Comparison of ENCODE assay signal across 19 mouse cellular contexts in genomic region chr7:25843492-25843891, GRCm38 (mm10). TPM values are rescaled to one million over a fixed set of nuclear protein-coding genes. Genes with fewer than 3 reads are reported as not detected.
A peak's percentile ranks its signal among the peaks of the same experiment; 100 is the strongest.
DNase-seq lines count a peak whose midpoint lies in the region; ATAC-seq and TF ChIP-seq lines count a peak whose summit lies in the region.
"Had no signal": no experiment of that assay in that cellular context is flagged by ENCODE, and none has a peak within 500 bp of the region (broad histone marks: within the 10 kb centered on the region; RNA-seq: fewer than 3 reads in every experiment).

No protein-coding gene starts in this region.

- H3K27me3 ChIP-seq in kidney, embryonic 15.5 days = no peaks in the 10 kb centered on the region
- H3K27me3 ChIP-seq in lung, embryonic 16.5 days (ENCODE audit: control insufficient read depth, insufficient read depth, low read depth, low read length) = no peaks in the 10 kb centered on the region
- no peaks in the 10 kb centered on the region for H3K27me3 ChIP-seq in stomach, postnatal 0 days (ENCODE audit: control insufficient read depth, insufficient read depth, low read length)
- H3K27me3 ChIP-seq: forebrain, embryonic 13.5 days; hindbrain, embryonic 13.5 days; midbrain, embryonic 15.5 days had no signal

- no peak overlapping the region for H3K9ac ChIP-seq in kidney, embryonic 15.5 days
- no peak overlapping the region for H3K9ac ChIP-seq in lung, embryonic 16.5 days (ENCODE audit: low read length)
- no peak overlapping the region for H3K9ac ChIP-seq in stomach, postnatal 0 days (ENCODE audit: low read length)
- H3K9ac ChIP-seq: forebrain, embryonic 13.5 days; hindbrain, embryonic 13.5 days; liver, embryonic 14.5 days; midbrain, embryonic 15.5 days had no signal

- no peak for DNase-seq in kidney, adult 9 months
- DNase-seq in lung, postnatal 25 days (ENCODE audit: low spot score) = no peak
- DNase-seq in brain, embryonic 14.5 days (ENCODE audit: low read depth) = peak; percentile 16
- DNase-seq in stomach, postnatal 0 days (ENCODE audit: low spot score) = no peak
- no peak for DNase-seq in thymus, adult 18-20 months
- DNase-seq: cerebellum, postnatal 25 days; heart, postnatal 14 days; right cerebral cortex, adult 18-20 months had no signal

- TF ChIP-seq POLR2A in brain, embryonic 14.5 days (IDR thresholded peaks at IDR 0.05; ENCODE audit: borderline replicate concordance, extremely low read depth, insufficient read depth, insufficient read length, poor library complexity, severe bottlenecking) = no peak

- no peak for TF ChIP-seq EP300 in stomach, postnatal 0 days (optimal IDR thresholded peaks at IDR 0.05)

- no peak for TF ChIP-seq CTCF in brain, embryonic 14.5 days (IDR thresholded peaks at IDR 0.05; ENCODE audit: borderline replicate concordance, extremely low read depth, insufficient read depth, insufficient read length)
- peak; percentile 55 for TF ChIP-seq CTCF in stomach, postnatal 0 days (IDR thresholded peaks at IDR 0.05; ENCODE audit: low read depth)

- H3K9me3 ChIP-seq in kidney, embryonic 15.5 days (replicated peaks) = no peaks in the 10 kb centered on the region
- no peaks in the 10 kb centered on the region for H3K9me3 ChIP-seq in lung, embryonic 16.5 days (ENCODE audit: control insufficient read depth, low read length)
- H3K9me3 ChIP-seq in stomach, postnatal 0 days (ENCODE audit: control insufficient read depth, low read length) = no peaks in the 10 kb centered on the region
- H3K9me3 ChIP-seq: forebrain, embryonic 13.5 days; hindbrain, embryonic 13.5 days; midbrain, embryonic 15.5 days had no signal

- H3K4me2 ChIP-seq in kidney, embryonic 15.5 days = no peak overlapping the region
- no peak overlapping the region for H3K4me2 ChIP-seq in lung, embryonic 16.5 days (ENCODE audit: low read depth, low read length)
- H3K4me2 ChIP-seq in stomach, postnatal 0 days (replicated peaks; ENCODE audit: low read depth) = no peak overlapping the region
- H3K4me2 ChIP-seq: forebrain, embryonic 13.5 days; heart, embryonic 11.5 days; hindbrain, embryonic 13.5 days; midbrain, embryonic 15.5 days had no signal

- H3K36me3 ChIP-seq in kidney, embryonic 15.5 days = no peaks in the 10 kb centered on the region
- H3K36me3 ChIP-seq in lung, embryonic 16.5 days (ENCODE audit: control insufficient read depth, insufficient read depth, low read length) = no peaks in the 10 kb centered on the region
- H3K36me3 ChIP-seq in stomach, postnatal 0 days (ENCODE audit: control insufficient read depth, insufficient read depth, low read length) = no peaks in the 10 kb centered on the region
- H3K36me3 ChIP-seq: hindbrain, embryonic 13.5 days; midbrain, embryonic 15.5 days had no signal

- 21% methylated on average over 2 of the region's 2 CpGs for WGBS in kidney, embryonic 15.5 days
- 29% methylated on average over 2 of the region's 2 CpGs for WGBS in lung, embryonic 16.5 days
- WGBS in stomach, postnatal 0 days = 36% methylated on average over 2 of the region's 2 CpGs

- 0 out of 2 replicates have a peak, but pooled peaks cover 4% of the 10 kb centered on the region for H3K4me1 ChIP-seq in kidney, embryonic 15.5 days
- H3K4me1 ChIP-seq in lung, embryonic 16.5 days (replicated peaks; ENCODE audit: control insufficient read depth, insufficient read depth, low read length) = peaks cover 12% of the 10 kb centered on the region
- H3K4me1 ChIP-seq in stomach, postnatal 0 days (replicated peaks; ENCODE audit: control insufficient read depth, insufficient read depth) = 0 out of 2 replicates have a peak, but pooled peaks cover 3% of the 10 kb centered on the region
- H3K4me1 ChIP-seq: forebrain, embryonic 13.5 days; hindbrain, embryonic 13.5 days; midbrain, embryonic 15.5 days had no signal

- H3K4me3 ChIP-seq in kidney, embryonic 15.5 days (replicated peaks) = no peak overlapping the region
- no peak overlapping the region for H3K4me3 ChIP-seq in lung, embryonic 16.5 days (ENCODE audit: low read length)
- no peak overlapping the region for H3K4me3 ChIP-seq in stomach, postnatal 0 days (ENCODE audit: low read depth, low read length)
- H3K4me3 ChIP-seq: forebrain, embryonic 13.5 days; hindbrain, embryonic 13.5 days; megakaryocyte, embryonic 14.5 days; midbrain, embryonic 15.5 days had no signal

- H3K27ac ChIP-seq in kidney, embryonic 15.5 days = peak overlapping the region; percentile 51; the same call in 1 of the 2 replicates
- H3K27ac ChIP-seq in lung, embryonic 16.5 days (ENCODE audit: low read length) = no peak overlapping the region; the same call in 1 of the 2 replicates
- H3K27ac ChIP-seq in stomach, postnatal 0 days (replicated peaks) = peak overlapping the region; percentile 86; the same call in 1 of the 2 replicates
- H3K27ac ChIP-seq: forebrain, embryonic 13.5 days; hindbrain, embryonic 13.5 days; liver, embryonic 14.5 days; midbrain, embryonic 15.5 days had no signal

- ATAC-seq in kidney, embryonic 15.5 days (replicated peaks; ENCODE audit: low FRiP score) = peak; percentile 31; the same call in 1 of the 2 replicates
- ATAC-seq in lung, embryonic 16.5 days (ENCODE audit: low read depth) = peak; percentile 55; the same call in 1 of the 2 replicates
- ATAC-seq in stomach, postnatal 0 days (ENCODE audit: low FRiP score, low TSS enrichment) = no peak; the same call in 1 of the 2 replicates
- ATAC-seq: forebrain, embryonic 13.5 days; midbrain, embryonic 15.5 days had no signal

RNA-seq across cellular contexts. Expression of gene Cyp2s1, which starts 26.8 kb away (rescaled TPM):
- polyA plus RNA-seq in kidney, embryonic 15.5 days (2015; fragmentation: Nextera tagmentation; extraction: Ambion mirVana) = 17.2 and 18.1 TPM in 2 replicates
- polyA plus RNA-seq in lung, embryonic 16.5 days (2015; fragmentation: Nextera tagmentation; extraction: Ambion mirVana) = 18.9 and 21.0 TPM in 2 replicates
- 1.7 and 2.0 TPM in 2 replicates for polyA plus RNA-seq in brain, embryonic 14.5 days (2012; rRNA removed)
- 166 and 195 TPM in 2 replicates for polyA plus RNA-seq in stomach, postnatal 0 days (2015; fragmentation: Nextera tagmentation; extraction: Ambion mirVana)

RNA-seq across cellular contexts. Expression of gene Cyp2b10, which starts 53.9 kb away (rescaled TPM):
- polyA plus RNA-seq in kidney, embryonic 15.5 days (2015; fragmentation: Nextera tagmentation; extraction: Ambion mirVana) = not detected in 2 replicates
- polyA plus RNA-seq in lung, embryonic 16.5 days (2015; fragmentation: Nextera tagmentation; extraction: Ambion mirVana) = 0.60 and 1.4 TPM in 2 replicates
- not detected in 2 replicates for polyA plus RNA-seq in brain, embryonic 14.5 days (2012; rRNA removed)
- 7.4 and 10.7 TPM in 2 replicates for polyA plus RNA-seq in stomach, postnatal 0 days (2015; fragmentation: Nextera tagmentation; extraction: Ambion mirVana)
- polyA plus RNA-seq: C2C12; forebrain, embryonic 13.5 days; heart, embryonic 11.5 days; hindbrain, embryonic 13.5 days; limb, embryonic 11.5 days; midbrain, embryonic 15.5 days; stomach, embryonic 14.5 days had no signal

RNA-seq across cellular contexts. Expression of gene Axl, which starts 55.0 kb away (rescaled TPM):
- 81.9 and 91.5 TPM in 2 replicates for polyA plus RNA-seq in kidney, embryonic 15.5 days (2015; fragmentation: Nextera tagmentation; extraction: Ambion mirVana)
- polyA plus RNA-seq in lung, embryonic 16.5 days (2015; fragmentation: Nextera tagmentation; extraction: Ambion mirVana) = 53.6 and 55.1 TPM in 2 replicates
- 14.3 and 18.8 TPM in 2 replicates for polyA plus RNA-seq in brain, embryonic 14.5 days (2012; rRNA removed)
- 52.8 and 53.4 TPM in 2 replicates for polyA plus RNA-seq in stomach, postnatal 0 days (2015; fragmentation: Nextera tagmentation; extraction: Ambion mirVana)
